Mouse (Mus musculus) thymus, adult 2 months (tissue): ENCODE measurements at regions not wholly inside any gene's neighbourhood (a gene's known extent, or its start where the extent isn't known, plus 50 kb on each side); places are given as distances from the start of the nearest gene placed in this dataset.

ENCODE experiments used
- DNase-seq: peaks from one replicate; pipeline ENCODE4 v3.0.0; 2021
- H3K27ac ChIP-seq: fragments of 200-500 bp; 2 replicates; pipeline ENCODE4 v1.5.1; 2012; ENCODE audit warnings: low read length, control low read depth; ENCODE audit not compliant: control insufficient read depth, insufficient read depth
- H3K27me3 ChIP-seq: fragments of 200-500 bp; 2 replicates; pipeline ENCODE4 v1.6.1; 2012; ENCODE audit warnings: mild to moderate bottlenecking, low read length, moderate library complexity, mixed read lengths; ENCODE audit not compliant: control insufficient read depth, insufficient read depth
- H3K36me3 ChIP-seq: fragments of 200-500 bp; 2 replicates; pipeline ENCODE4 v1.6.1; 2012; ENCODE audit warnings: mild to moderate bottlenecking, low read length, moderate library complexity; ENCODE audit not compliant: control insufficient read depth, insufficient read depth
- H3K4me1 ChIP-seq: fragments of 200-500 bp; replicated peaks from 2 replicates; pipeline ENCODE4 v1.6.1; 2012; ENCODE audit warnings: low read length; ENCODE audit not compliant: control insufficient read depth, insufficient read depth
- H3K4me3 ChIP-seq: fragments of 200-500 bp; 2 replicates; pipeline ENCODE4 v1.5.1; 2012; ENCODE audit warnings: mild to moderate bottlenecking, low read length, control low read depth, moderate library complexity; ENCODE audit not compliant: control insufficient read depth, insufficient read depth
- CTCF ChIP-seq: fragments of 200-500 bp; IDR thresholded peaks from 2 replicates; pipeline ENCODE4 v1.5.1; 2012; ENCODE audit warnings: mild to moderate bottlenecking, control low read depth, low read length, moderate library complexity, borderline replicate concordance; ENCODE audit not compliant: control insufficient read depth, poor library complexity, insufficient read depth; ENCODE audit errors: extremely low read depth
- POLR2A ChIP-seq: fragments of 200-500 bp; IDR thresholded peaks from 2 replicates; pipeline ENCODE4 v1.6.1; 2012; ENCODE audit warnings: mild to moderate bottlenecking, low read length, control low read depth, moderate library complexity; ENCODE audit not compliant: control insufficient read depth, poor library complexity, insufficient read depth; ENCODE audit errors: extremely low read depth
- WGBS: fragments of 180-500 bp; shearing (Covaris S2); methylation state at CpG from one replicate; pipeline ENCODE4 v1.1.7; 2018; 5-methylcytosine and 5-hydroxymethylcytosine counted together

DNA sequence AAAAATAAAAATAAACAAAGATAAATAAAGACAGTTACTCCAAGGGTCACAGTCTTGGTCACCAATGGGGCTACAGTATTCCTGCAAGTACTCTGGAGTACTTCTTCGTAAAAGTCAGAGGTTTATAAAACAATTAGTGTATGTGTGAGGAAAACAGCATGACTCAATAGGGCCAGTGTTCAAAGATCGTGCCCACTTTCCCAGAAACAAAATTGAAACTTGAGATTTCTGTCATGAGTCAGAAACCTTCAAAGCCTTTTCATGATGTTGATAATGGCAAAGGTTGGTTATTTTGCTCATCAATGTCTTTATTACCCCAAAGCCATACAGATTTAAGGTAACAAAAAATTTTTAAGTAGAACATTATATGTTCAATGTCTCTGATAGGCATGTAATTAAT is 53.1 kb upstream of the Ctla4 start:
- DNase-seq = no peak
- Histone ChIP-seq H3K4me3 (no peak overlapping the region), H3K36me3 (no peaks in the 10 kb centered on the region), H3K4me1 (0 out of 2 replicates have a peak, but pooled peaks cover 3% of the 10 kb centered on the region), H3K27ac (no peak overlapping the region), H3K27me3 (no peaks in the 10 kb centered on the region)
- TF ChIP-seq POLR2A = no peak
- no peak for TF ChIP-seq CTCF
- 90% methylated on average over 2 of the region's 2 CpGs for WGBS
